Mouse (Mus musculus) mouse trophoblast stem cell (cell line): ENCODE results near the gene Cnot1.

ENCODE experiments used
- in situ Hi-C, 2 experiments: fragments of 300-500 bp; cut with MseI, MboI; formaldehyde crosslinking; loops; 2 replicates in 1 of 2; 3 replicates in 1 of 2; pipeline ENCODE4 v1.15.1; 2025

Cnot1 gene

DNA sequence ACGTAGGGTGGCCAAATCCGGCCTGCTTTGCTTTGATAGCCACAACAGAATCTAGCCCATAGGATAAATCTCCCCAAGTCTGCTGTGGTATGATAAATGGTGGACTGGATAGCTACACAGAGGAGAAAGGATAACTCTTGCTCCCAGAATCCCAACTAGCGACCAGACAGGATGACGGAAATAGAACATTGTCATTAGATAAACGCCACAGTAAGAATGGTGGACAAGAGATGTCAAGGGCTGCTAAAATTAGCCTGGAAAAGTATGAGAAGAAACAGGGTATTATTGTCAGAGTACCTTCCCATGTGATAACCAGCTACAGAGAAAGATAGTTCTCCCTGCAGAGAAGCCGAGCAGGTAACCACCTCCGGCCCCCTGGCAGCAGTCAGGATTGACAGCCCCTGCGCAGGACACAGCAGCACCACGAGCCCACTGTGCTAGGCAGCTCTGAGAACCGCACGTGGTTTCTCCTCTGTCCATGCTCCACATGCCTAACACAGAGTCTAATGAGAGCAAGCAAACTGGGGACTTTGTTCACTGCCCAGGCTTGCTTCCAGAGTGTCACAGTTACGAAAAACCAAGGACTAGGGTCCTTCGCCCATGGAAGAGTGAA, 116.2 kb downstream of the Cnot1 start:
- in situ Hi-C loops: no loop called here

DNA sequence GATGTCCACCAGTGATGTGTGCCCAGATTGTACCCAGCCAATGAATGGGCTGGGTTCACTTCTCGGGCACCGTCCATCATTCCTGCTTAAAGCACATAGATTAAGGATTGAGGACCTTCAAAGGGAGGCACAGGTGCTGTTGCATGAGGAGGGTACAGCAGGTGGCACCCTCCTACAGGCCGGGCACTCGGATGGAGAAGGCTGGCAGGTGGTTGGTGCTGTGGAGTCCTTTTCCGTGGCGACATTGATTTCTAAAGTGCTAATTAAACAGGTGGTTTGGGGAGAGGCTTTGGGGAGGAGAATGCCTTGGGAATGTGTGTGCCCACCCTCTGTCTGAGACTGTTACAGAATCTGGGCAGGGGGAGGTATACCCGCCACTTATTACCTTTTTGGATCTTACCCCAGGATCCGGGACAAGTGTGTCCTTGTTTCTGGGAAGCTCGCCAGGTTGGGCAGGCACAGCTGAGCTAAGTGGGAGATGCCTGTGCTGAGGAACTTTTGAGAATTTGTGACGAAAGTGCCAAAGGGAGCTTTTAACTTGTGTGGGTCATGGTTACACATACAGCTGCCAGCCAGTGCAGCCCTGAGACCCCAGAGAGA, 119.1 kb downstream of the Cnot1 start:
- in situ Hi-C loops: loop anchor here in 1 of 2 experiments (10.0 kb wide), 1 partner anchor 63 kb away; no protein-coding TSS in a partner anchor

DNA sequence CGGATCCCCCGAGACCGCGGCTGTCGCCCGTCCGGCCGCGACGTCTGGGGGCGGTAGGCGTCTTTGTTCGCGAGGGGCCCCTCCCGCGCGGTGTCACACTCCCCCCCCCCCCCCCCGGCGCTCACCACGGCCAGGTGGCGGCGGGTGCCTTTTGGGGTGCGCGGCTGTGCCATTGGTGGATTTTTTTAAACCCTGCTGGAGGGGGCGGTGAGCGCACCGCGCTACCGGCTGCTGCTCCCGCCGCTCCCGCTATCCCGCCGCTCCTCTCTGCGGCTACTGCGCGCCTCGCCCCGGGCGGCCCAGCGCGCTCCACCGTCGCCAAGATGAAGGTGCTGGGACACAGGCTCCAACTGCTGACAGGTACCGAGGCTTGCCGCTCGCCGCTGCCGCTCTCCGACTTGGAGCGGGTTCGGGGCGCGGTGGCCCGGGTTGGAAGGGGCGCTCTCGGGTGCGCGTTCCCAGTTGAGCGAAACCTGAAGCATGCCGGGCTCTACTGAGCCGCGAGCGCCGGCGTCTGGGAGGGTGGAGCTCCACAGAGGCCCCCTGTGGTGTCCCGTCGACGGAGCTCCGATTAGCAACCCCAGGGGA, 129.1 kb downstream of the Cnot1 start:
- in situ Hi-C loops: no loop called here

DNA sequence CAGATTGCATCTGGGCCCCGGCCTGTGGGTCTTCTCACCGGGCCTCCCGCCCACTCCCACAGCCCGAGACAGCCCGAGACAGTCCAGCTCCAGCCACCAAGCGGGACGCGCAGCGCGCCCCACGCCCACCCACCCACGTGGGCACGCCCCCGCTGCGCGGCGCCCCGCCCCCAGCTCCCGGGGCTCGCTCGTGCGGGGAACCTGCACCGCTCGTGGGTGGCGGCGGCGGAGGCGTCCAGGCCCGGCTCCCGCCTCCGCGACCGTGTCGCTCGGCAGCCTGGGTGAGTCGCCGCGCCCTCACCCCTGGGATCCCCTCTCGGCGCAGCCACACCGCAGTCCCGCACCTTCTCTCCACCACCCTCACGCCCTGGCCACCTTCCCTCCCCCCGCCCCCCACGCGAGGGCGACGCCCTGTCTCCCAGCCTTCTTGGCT, 129.7 kb downstream of the Cnot1 start:
- in situ Hi-C loops: no loop called here

DNA sequence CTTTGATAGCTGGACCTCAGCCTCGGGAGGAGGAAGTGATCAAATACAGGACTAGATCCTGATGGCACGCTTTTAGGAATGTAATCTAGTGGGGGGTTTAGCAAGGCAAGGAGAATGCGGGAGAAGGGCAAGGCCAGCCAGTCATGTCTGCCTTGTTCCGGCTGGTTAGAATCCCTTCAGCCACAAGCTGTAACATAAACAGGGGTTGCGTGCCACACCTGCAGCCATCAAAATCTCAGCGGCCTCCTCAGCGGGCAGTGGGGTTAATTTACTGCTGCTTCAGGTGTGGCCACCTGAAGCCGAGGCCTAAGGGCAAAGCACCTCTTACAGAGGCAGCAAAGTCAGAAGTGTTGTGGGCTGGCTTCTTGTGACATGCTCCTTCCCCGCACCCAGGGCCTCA, 130.6 kb downstream of the Cnot1 start, which contains the start of gene Ndrg4:
TSS of gene Ndrg4 (plus strand) at position 350 of the 400 bp plus-strand sequence.
- in situ Hi-C loops: no loop called here

DNA sequence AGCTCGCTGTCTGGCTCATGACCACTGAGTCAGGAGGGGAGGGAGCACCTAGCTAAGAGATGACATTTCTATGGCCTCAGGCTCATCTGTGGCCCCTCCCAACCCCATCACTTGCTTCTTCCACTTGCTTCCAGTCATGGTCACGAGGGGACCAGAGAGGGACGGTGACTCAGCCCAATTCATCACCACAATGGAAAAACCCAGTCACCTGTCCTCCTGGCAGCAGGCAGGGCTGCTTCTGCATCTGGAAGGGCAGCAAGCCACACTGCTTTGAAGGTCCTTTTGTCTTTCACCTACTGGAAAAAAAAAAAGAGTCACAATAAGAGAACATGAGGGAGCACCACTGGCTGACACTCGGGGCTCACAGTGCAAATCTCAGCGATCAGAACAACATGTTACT, 134.5 kb downstream of the Cnot1 start:
- in situ Hi-C loops: no loop called here

DNA sequence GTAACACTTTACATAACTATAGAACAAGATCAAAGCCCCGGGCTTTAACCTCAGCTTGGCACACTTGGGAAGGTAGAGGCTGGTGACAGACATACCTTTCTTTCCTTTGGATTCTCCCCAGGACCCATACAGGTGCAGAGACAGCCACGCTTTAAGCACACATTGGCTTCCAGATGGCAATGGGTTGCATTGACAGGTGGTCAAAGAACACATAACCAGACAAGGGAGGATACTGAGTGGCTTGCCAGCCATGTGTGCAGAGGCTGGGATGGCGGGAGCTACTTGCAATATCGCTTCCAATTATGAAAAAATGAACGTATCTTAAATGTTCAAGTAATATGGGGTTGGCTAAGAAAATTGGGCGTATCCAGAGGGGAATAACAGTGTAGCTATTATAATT, 135.4 kb downstream of the Cnot1 start:
- in situ Hi-C loops: no loop called here

DNA sequence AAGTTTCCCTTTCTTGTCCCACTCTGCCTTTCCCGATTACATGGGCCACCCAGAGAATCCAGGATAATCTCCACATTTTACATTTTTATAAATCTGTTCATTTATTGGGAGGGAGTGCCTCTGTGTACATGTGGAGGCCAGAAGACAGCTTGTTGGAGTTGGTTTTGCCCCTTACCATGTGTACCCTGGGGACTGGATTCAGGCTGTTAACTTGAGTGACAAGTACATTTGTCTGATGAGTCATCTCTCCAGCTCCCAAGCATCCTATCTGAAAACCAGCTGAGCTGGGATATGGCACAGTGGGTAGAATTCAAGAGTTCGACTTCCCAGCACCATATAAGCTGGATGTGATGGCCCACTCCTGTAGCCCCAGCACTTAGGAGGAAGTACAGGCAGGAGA, 137.3 kb downstream of the Cnot1 start:
- in situ Hi-C loops: no loop called here
